Mouse (Mus musculus): Measurements from ENCODE around the gene Gm20388. TPM values are rescaled to one million over a fixed set of nuclear protein-coding genes. Genes with fewer than 3 reads are reported as not detected.
A peak's percentile ranks its signal among the peaks of the same experiment; 100 is the strongest.

Gene Gm20388
- total RNA-seq, 2 experiments from 2014 or later = 1.3 to 8.5 TPM

GRCm38 (mm10) chr8:123298301-123298700 lies 3387.7 kb downstream of the Gm20388 start:
- peak in 1 of 2 experiments; percentile 14 for DNase-seq (ENCODE audit: low spot score in 2 of 2)

DNA sequence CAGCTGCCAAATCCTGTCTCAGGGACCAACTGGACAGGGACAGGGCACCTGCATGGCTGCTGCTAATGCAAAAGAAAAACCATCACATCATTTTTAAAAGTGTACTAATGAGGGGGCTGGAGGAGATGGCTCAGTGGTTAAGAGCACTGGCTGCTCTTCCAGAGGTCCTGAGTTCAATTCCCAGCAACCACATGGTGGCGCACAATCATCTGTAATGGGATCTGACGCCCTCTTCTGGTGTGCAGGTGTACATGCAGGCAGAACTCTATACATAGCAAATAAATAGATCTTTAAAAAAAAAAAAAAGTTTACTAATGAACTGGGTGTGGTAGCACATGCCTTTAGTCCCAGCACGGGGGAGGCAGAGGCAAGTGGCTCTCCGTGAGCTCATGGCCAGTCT lies 3398.1 kb downstream of the Gm20388 start:
- no peak for DNase-seq (ENCODE audit: low spot score in 2 of 2)

DNA sequence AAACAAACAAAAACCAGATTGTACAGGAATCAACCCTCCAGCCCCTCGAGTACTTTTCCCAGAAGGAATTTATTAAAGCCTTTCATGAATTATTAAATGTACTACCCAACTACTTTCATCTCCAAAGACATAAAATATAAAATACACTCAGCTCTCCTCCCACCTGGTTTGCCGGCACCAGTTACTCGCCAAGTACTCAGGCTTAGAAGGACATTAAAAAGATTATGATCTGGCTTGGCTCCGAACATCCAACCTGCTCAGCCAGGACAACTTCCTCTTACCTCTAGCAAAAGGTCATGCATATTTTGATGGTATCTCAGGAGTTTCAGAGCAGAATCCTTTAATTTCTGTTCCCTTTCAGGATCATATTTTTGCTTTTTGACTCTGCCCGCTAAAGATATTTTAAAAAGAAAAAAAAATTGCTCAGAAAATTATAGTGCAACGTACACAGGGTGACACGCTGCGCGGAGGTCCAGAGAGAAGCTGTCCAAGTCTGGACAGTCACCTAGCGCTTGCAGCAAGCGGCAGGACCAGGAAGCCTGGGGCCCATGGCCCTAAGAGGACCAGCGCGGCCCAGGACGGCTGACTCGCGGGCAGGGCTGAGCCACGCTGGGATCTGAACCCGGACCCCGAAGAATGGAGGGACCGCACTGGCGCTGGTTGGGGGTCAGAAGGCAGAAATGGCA lies 3407.3 kb downstream of the Gm20388 start:
- DNase-seq (ENCODE audit: low spot score in 2 of 2) = no peak

DNA sequence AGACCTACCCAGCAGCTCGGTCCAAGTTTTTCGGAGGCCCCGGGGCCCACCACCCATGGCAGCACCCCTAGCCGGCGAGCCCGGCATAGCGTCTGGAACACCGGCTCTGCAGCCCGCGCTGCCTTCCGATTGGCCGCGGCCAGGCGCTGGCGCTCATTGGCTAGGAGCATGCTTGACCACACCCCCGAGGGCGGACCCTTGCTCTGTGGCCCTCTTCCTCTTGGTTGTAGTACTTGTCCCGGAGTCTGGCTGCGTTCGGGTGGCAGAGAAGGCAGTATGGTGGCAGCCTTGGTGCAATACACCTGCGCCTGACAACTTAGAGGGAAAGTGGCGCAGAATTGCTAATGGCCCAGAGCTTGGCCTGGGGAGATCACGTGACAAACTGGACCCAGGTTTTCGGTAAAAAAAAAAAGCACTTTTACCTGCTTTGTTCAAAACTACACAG lies 3407.8 kb downstream of the Gm20388 start, which contains the start of gene Fanca:
Gene Fanca, minus strand, starts transcription at position 110 of the 445 bp plus-strand sequence.
- peak; percentile 85 to 88 for DNase-seq (ENCODE audit: low spot score in 2 of 2)

GRCm38 (mm10) chr8:123319522-123320164 lies 3409.0 kb downstream of the Gm20388 start:
- DNase-seq (ENCODE audit: low spot score in 2 of 2) = peak in 1 of 2 experiments; percentile 24

GRCm38 (mm10) chr8:123328552-123328951 lies 3417.9 kb downstream of the Gm20388 start:
- no peak for DNase-seq (ENCODE audit: low spot score in 2 of 2)

- DNase-seq (ENCODE audit: low spot score in 2 of 2) = no peak
Observed at GRCm38 (mm10) chr8:123329350-123329749, 3418.7 kb downstream of the Gm20388 start.

DNA sequence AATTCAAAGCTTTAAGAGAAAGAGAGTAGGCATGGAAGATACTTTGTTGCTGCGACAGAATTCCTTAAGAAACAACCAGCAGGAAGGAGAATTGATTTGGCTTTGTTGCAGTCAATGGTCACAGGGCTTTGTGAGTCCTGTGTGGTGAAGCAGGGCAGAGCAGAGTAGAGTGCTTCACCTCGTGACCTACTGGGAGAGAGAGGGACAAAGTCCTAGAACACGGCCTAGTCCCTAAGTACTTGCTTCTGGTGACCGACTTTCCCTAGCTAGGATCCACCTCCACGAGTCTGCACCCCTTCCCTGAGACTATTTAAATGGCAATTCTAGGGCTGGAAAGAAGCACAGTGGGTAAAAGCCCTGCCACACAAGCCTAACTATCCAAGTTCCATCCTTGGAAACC lies 3419.3 kb downstream of the Gm20388 start:
- no peak for DNase-seq (ENCODE audit: low spot score in 2 of 2)

DNA sequence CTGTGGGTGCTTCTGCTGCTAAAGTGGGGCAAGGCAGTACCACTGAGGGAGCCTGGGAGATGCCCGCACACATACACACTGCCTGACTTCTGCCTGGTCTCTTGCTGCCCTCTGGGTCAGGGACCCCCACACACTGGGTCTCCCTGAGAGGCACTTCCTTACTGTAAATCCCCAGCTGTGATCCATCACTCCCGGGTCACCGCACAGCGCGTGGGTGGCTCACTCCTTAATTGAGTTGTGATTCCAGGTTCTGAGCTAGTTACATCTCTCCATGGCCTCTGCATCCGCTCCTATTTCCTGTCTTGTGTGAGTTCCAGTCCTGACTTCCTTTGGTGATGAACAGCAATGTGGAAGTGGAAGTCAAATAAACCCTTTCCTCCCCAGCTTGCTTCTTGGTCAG lies 3420.1 kb downstream of the Gm20388 start:
- DNase-seq (ENCODE audit: low spot score in 2 of 2) = no peak

- no peak for DNase-seq (ENCODE audit: low spot score in 2 of 2)
Observed at GRCm38 (mm10) chr8:123331301-123331700, 3420.7 kb downstream of the Gm20388 start.

DNA sequence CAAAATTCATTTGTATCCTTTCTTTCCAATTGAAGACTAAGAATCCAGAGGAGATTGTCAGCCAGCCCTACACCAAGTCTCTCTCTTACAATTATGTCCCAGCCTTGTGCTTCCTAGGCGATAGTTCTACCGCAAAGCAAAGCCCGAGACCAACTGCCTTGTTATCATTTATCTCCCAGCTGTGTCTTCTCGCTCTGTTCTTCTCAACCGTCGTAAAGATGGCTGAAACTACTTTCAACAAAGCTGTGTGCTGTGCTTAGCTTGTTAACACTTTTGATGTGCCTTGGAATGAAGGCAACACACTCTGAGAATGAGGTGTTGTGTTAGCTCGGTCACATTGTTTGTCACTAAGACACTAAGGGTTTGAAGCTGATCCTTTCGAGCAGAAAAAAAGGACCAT lies 3421.2 kb downstream of the Gm20388 start:
- DNase-seq (ENCODE audit: low spot score in 2 of 2) = no peak

DNA sequence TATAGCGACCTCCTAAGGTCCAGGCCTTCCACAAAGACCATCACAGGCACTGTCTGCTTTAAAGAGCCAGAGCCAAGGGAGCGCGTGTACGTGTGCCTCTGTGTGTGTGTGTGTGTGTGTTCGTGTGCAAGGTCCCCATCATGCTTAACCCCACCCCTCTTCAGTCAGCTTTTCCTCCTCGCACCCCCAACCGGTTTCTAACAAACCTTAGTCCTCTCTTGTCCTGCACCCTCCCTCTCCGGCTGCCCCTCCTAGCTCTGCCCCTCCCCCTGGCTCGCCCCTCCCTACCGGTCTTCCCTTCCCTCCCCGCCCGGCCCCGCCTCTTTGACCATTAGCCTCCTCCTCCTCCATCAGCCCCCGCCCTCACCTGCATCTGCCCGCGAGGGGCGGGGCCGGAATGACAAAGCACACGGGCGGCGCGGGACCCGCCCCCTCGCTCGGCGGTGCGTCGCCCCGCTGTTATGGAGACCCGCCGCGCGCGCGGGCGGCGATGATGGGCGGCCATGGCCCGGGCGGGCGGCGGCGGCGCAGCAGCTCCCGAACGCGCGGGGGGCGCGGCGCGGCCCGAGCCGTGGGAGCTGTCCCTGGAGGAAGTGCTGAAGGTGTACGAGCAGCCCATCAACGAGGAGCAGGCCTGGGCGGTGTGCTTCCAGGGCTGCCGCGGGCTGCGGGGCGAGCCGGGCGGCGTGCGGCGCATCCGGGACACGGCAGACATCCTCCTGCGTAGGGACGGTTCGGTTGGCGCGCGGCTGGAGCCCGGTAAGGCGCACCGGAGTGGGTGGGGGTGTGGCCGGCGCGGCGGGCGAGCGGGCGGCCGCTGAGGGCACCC lies 3421.8 kb downstream of the Gm20388 start, which contains the start of gene Spire2:
Gene Spire2, plus strand, starts transcription at position 452 of the 829 bp plus-strand sequence.
- peak; percentile 64 to 70 for DNase-seq (ENCODE audit: low spot score in 2 of 2)

- no peak for DNase-seq (ENCODE audit: low spot score in 2 of 2)
Observed at GRCm38 (mm10) chr8:123333091-123333587, 3422.5 kb downstream of the Gm20388 start.

GRCm38 (mm10) chr8:123333864-123334263 lies 3423.2 kb downstream of the Gm20388 start:
- DNase-seq (ENCODE audit: low spot score in 2 of 2) = no peak

DNA sequence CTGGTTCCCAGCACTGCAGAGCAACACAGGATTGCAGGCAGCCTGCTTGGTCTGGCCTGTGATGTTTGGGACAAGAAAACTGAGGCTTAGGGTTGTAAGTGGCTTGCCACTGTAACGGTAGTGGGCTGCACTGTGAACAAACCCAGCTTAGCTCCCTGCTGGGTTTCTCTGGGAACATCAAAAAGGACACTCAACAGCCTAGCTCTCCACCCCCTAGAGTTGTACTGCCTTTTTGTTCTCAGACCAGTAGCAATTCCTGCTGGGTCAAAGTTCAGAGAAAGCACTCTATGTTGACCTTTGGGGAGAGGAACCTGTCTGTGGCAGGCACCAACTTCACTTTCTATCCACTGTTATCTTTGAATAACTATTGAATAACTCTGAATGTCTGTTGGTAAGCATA lies 3423.8 kb downstream of the Gm20388 start:
- no peak for DNase-seq (ENCODE audit: low spot score in 2 of 2)

- DNase-seq (ENCODE audit: low spot score in 2 of 2) = no peak
Observed at GRCm38 (mm10) chr8:123337475-123337874, 3426.8 kb downstream of the Gm20388 start.

- DNase-seq (ENCODE audit: low spot score in 2 of 2) = no peak
Observed at GRCm38 (mm10) chr8:123340071-123340470, 3429.4 kb downstream of the Gm20388 start.

- DNase-seq (ENCODE audit: low spot score in 2 of 2) = no peak
Observed at GRCm38 (mm10) chr8:123341040-123342015, 3430.7 kb downstream of the Gm20388 start.

- no peak for DNase-seq (ENCODE audit: low spot score in 2 of 2)
Observed at GRCm38 (mm10) chr8:123342253-123342652, 3431.6 kb downstream of the Gm20388 start.

DNA sequence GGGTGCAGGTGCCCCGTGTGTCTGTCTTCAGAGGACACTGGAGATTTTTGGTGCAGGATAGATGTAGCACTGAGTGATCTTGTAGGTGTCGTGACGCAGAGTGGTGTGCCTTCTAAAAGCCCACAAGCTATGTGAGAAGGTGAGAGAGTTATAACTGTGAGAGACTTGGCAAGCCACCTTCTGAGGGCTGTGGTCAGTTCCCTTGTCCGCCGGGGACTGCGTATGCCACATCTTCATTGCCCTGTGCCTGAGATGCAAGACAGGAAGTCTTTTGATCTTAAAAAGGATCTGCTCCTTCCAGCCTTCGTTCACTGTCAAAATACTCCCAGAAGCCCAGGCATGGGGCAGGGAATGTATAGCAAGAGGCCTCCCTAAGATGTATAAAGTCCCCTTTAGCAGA lies 3432.3 kb downstream of the Gm20388 start:
- no peak for DNase-seq (ENCODE audit: low spot score in 2 of 2)

Data from adrenal gland, adult 18-20 months (tissue).